Mouse (Mus musculus): ENCODE measurements at regions not wholly inside any gene's neighbourhood (a gene's known extent, or its start where the extent isn't known, plus 50 kb on each side); places are given as distances from the start of the nearest gene placed in this dataset.

DNA sequence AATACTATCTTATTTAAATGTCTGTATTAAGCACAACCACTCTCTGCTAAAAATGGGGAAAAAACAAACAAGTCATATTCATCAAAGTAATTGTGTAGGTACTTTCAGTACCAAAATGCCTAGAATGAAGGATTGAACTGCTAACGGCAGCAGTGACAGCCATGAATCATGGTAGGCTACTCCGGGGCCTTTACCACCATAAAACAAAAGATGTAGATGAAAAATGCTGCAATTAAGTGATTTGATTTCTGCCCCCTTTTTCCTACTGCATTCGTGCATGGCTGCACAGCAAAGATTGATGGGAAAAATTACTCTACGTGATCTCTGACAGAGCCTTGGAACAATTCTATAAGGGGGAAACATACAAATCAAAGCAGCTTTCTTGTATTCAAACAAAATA lies 763.8 kb upstream of the Mms22l start:
- no peak overlapping the region for H3K4me3 ChIP-seq (ENCODE audit: insufficient read depth, low read length)
- no peak for TF ChIP-seq POLR2A (IDR thresholded peaks at IDR 0.05; ENCODE audit: extremely low read depth, insufficient read depth, low read length)
- no peak for TF ChIP-seq CTCF (IDR thresholded peaks at IDR 0.05; ENCODE audit: extremely low read depth, insufficient read depth, low read length)
- no peaks in the 10 kb centered on the region for H3K4me1 ChIP-seq (ENCODE audit: control insufficient read depth, insufficient read depth, low read length)
- no peak overlapping the region for H3K27ac ChIP-seq (ENCODE audit: insufficient read depth, low read length)

GRCm38 (mm10) chr4:23744079-23744478 lies 752.2 kb upstream of the Mms22l start:
- Histone ChIP-seq H3K4me3 (ENCODE audit: insufficient read depth, low read length) (no peak overlapping the region), H3K4me1 (ENCODE audit: control insufficient read depth, insufficient read depth, low read length) (no peaks in the 10 kb centered on the region), H3K27ac (ENCODE audit: insufficient read depth, low read length) (no peak overlapping the region)
- TF ChIP-seq POLR2A (IDR thresholded peaks at IDR 0.05; ENCODE audit: extremely low read depth, insufficient read depth, low read length), result no peak
- TF ChIP-seq CTCF (IDR thresholded peaks at IDR 0.05; ENCODE audit: extremely low read depth, insufficient read depth, low read length), result no peak

DNA sequence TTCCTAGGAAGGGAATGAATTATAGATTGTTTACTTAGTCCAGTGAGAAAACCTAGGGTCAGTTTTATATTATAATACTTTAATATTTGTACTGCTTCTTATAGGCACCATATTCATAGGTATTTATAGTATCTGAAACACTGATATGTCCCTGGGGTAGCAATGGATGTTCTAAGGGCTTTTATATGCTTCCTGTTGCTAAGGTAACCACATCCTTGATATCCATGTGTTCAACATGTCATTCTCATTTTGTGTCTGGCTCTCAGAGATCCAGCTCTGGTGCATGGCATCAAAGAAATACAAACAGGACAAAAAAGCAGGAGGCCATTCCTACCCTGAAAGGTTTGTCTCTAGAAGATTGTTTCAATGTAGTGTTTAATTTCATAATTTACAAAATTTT lies 738.2 kb upstream of the Mms22l start:
- H3K27ac ChIP-seq (ENCODE audit: insufficient read depth, low read length), result no peak overlapping the region
- no peak overlapping the region for H3K4me3 ChIP-seq (ENCODE audit: insufficient read depth, low read length)
- TF ChIP-seq POLR2A (IDR thresholded peaks at IDR 0.05; ENCODE audit: extremely low read depth, insufficient read depth, low read length) (no peak), CTCF (IDR thresholded peaks at IDR 0.05; ENCODE audit: extremely low read depth, insufficient read depth, low read length) (no peak)
- no peaks in the 10 kb centered on the region for H3K4me1 ChIP-seq (ENCODE audit: control insufficient read depth, insufficient read depth, low read length)

- Histone ChIP-seq H3K4me1 (ENCODE audit: control insufficient read depth, insufficient read depth, low read length) (no peaks in the 10 kb centered on the region), H3K27ac (ENCODE audit: insufficient read depth, low read length) (no peak overlapping the region), H3K4me3 (ENCODE audit: insufficient read depth, low read length) (no peak overlapping the region)
- TF ChIP-seq POLR2A (IDR thresholded peaks at IDR 0.05; ENCODE audit: extremely low read depth, insufficient read depth, low read length) (no peak), CTCF (IDR thresholded peaks at IDR 0.05; ENCODE audit: extremely low read depth, insufficient read depth, low read length) (no peak)
Measured at GRCm38 (mm10) chr4:23787417-23788204, 708.6 kb upstream of the Mms22l start.

DNA sequence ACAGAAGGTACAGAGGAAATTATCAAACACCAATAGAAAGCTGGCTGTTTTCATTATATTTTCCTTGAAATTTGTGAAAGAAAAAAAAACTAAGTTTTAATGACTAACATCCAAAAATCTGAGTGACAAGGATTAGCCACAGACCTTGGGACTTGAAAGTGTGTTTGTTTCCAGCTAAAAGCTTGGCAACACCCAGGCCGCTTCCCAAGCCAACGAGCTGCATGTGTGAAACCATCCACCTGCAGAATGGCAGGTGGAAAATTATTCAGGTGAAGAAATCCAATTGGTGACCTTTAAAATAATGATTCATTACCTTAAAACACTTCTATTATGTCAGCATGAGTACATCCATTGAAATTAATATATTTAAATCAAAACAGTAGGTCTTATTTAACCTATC lies 672.7 kb upstream of the Mms22l start:
- no peak overlapping the region for H3K27ac ChIP-seq (ENCODE audit: insufficient read depth, low read length)
- no peak overlapping the region for H3K4me3 ChIP-seq (ENCODE audit: insufficient read depth, low read length)
- no peaks in the 10 kb centered on the region for H3K4me1 ChIP-seq (ENCODE audit: control insufficient read depth, insufficient read depth, low read length)
- TF ChIP-seq POLR2A (IDR thresholded peaks at IDR 0.05; ENCODE audit: extremely low read depth, insufficient read depth, low read length), result no peak

GRCm38 (mm10) chr4:23826885-23827284 lies 669.4 kb upstream of the Mms22l start:
- Histone ChIP-seq H3K4me1 (ENCODE audit: control insufficient read depth, insufficient read depth, low read length) (no peaks in the 10 kb centered on the region), H3K27ac (ENCODE audit: insufficient read depth, low read length) (no peak overlapping the region), H3K4me3 (ENCODE audit: insufficient read depth, low read length) (no peak overlapping the region)
- TF ChIP-seq CTCF (IDR thresholded peaks at IDR 0.05; ENCODE audit: extremely low read depth, insufficient read depth, low read length) (no peak), POLR2A (IDR thresholded peaks at IDR 0.05; ENCODE audit: extremely low read depth, insufficient read depth, low read length) (no peak)

DNA sequence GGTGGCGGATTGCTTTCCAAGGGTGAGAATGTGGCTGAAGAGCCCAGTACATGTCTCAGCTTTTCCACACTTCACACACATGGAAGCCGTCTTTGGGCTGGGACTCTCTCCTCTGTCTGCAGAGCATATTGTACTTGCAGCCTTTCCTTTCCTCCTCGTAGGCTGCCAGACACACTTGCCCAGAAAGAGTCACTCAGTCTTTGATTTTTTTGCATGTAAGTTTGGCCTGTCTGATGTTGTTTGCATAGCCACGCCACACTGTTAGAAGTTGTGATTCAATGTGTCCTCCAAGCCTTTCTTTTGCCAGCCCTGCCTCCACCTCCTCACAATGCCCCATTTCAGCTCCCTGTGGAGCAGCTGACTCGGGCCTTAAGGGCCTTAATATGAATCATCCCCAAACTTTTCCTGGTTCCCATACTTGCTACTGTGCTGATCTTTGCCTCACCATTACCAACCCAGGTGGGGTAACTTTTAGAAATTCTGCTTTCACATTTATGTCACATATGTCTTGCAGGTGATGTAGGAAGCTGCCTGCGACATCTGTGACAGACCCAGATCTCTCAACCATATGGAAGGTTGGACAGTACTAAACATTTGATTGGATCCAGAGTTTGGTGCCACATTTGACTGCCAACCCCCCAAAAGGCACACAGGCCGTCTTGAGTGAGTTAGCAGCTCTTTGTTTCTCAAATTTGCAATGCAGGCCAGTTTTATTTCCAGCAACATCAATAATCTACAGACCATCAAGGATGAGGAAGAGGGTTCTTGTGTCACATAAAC lies 663.7 kb upstream of the Mms22l start:
- TF ChIP-seq CTCF (IDR thresholded peaks at IDR 0.05; ENCODE audit: extremely low read depth, insufficient read depth, low read length) (no peak), POLR2A (IDR thresholded peaks at IDR 0.05; ENCODE audit: extremely low read depth, insufficient read depth, low read length) (no peak)
- Histone ChIP-seq H3K4me3 (ENCODE audit: insufficient read depth, low read length) (no peak overlapping the region), H3K4me1 (ENCODE audit: control insufficient read depth, insufficient read depth, low read length) (no peaks in the 10 kb centered on the region; the same call in 1 of the 2 replicates), H3K27ac (ENCODE audit: insufficient read depth, low read length) (no peak overlapping the region)

DNA sequence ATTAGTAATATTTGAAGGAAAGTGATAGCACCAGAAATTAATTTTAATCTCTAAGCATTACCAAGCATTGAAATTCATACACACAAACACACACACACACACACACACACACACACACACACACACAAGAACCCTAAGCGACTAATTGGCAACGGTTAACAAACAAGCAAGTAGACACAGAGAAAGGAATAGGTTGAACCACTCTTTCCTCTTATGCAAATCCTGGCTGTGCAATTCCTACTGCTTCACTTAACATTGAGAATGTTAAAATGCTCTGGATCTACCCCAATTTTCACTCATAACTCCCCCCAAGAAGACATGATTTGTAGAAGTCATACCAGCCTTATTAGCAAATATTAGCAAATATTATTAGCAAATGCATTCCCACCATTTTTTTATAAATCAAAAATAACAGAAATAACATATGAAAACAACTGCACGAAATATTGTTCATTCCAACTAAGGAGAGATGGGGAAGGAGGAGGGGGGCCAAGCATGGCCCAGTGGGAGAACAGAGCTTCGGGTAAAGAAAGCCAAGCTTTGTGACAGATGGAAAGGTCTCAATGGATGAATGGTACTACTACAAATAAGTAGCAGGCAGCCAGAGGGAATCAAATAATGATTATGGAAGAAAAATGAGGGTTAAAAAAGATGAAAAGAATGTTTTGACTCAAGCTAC lies 652.5 kb upstream of the Mms22l start:
- Histone ChIP-seq H3K27ac (ENCODE audit: insufficient read depth, low read length) (no peak overlapping the region), H3K4me3 (ENCODE audit: insufficient read depth, low read length) (no peak overlapping the region), H3K4me1 (ENCODE audit: control insufficient read depth, insufficient read depth, low read length) (no peaks in the 10 kb centered on the region)
- TF ChIP-seq POLR2A (IDR thresholded peaks at IDR 0.05; ENCODE audit: extremely low read depth, insufficient read depth, low read length) (no peak), CTCF (IDR thresholded peaks at IDR 0.05; ENCODE audit: extremely low read depth, insufficient read depth, low read length) (no peak)

DNA sequence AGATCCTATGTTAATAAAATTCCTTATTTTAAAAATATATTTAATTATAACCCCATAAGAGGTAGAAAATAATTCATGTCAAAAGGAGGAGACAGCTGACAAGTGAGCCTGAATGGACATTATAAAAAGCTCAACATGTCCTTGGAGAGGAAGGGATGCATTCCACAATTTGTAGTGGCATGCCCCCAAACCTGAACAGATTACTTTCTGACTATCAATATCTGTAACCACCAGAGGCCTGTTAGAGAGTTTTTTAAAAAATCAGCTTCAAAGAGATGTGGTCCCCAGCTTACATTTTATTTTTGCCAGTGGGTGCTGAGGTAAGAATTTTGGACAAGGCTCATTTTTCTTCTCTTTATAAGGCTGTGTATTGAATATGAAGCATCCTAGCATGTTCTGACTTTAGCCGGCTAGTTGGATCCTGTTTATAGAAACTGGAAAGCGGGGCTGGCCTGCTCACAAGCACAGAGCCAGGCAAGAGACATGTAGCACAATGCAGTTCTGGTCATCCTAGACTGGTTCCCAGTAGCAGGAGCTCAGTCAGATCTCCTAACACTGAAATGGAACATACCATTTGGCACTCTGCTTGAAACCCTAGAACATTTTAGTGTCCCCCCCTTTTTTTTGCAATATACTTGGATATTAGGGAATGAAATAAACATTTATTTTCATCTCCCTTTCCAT lies 651.8 kb upstream of the Mms22l start:
- no peak for TF ChIP-seq CTCF (IDR thresholded peaks at IDR 0.05; ENCODE audit: extremely low read depth, insufficient read depth, low read length)
- no peak for TF ChIP-seq POLR2A (IDR thresholded peaks at IDR 0.05; ENCODE audit: extremely low read depth, insufficient read depth, low read length)
- no peaks in the 10 kb centered on the region for H3K4me1 ChIP-seq (ENCODE audit: control insufficient read depth, insufficient read depth, low read length)
- H3K27ac ChIP-seq (ENCODE audit: insufficient read depth, low read length), result no peak overlapping the region
- H3K4me3 ChIP-seq (ENCODE audit: insufficient read depth, low read length), result no peak overlapping the region

Data from cortical plate, adult 2 months (tissue).